Mouse (Mus musculus): ENCODE results near the gene Hspa12b. TPM values are rescaled to one million over a fixed set of nuclear protein-coding genes. Genes with fewer than 3 reads are reported as not detected.

Hspa12b gene
- polyA plus RNA-seq, 1 experiment from 2014 or later: 17.2 TPM

GRCm38 (mm10) chr2:131191005-131191390 is 63.9 kb downstream of the Hspa12b start:
- 72% methylated on average over 7 of the region's 7 CpGs for WGBS
- no peak overlapping the region for H3K27ac ChIP-seq (ENCODE audit: low read length)
- H3K9me3 ChIP-seq (ENCODE audit: control insufficient read depth, low read length): no peaks in the 10 kb centered on the region
- H3K36me3 ChIP-seq (ENCODE audit: control insufficient read depth, insufficient read depth, low read length): peaks cover 24% of the 10 kb centered on the region
- no peaks in the 10 kb centered on the region for H3K27me3 ChIP-seq (ENCODE audit: control insufficient read depth, insufficient read depth, low read depth, low read length)
- no peak overlapping the region for H3K4me3 ChIP-seq (ENCODE audit: low read length)
- H3K9ac ChIP-seq (ENCODE audit: low read length): no peak overlapping the region
- H3K4me1 ChIP-seq (replicated peaks; ENCODE audit: control insufficient read depth, insufficient read depth, low read length): peaks cover 24% of the 10 kb centered on the region
- H3K4me2 ChIP-seq (ENCODE audit: low read depth, low read length): no peak overlapping the region
- no peak for ATAC-seq (ENCODE audit: low read depth)

Other genes starting within 250 kb of the Hspa12b start
- gene 4930402H24Rik, start 220.9 kb upstream of the Hspa12b start, polyA plus RNA-seq (2015; fragmentation: Nextera tagmentation; extraction: Ambion mirVana): 29.3 and 30.8 TPM in 2 replicates
- gene Atrn, start 220.8 kb upstream of the Hspa12b start, polyA plus RNA-seq (2015; fragmentation: Nextera tagmentation; extraction: Ambion mirVana): 5.0 and 5.8 TPM in 2 replicates
- 8.2 and 9.3 TPM in 2 replicates for gene Gfra4, start 84.2 kb upstream of the Hspa12b start, polyA plus RNA-seq (2015; fragmentation: Nextera tagmentation; extraction: Ambion mirVana)
- 6.5 and 7.1 TPM in 2 replicates for gene Adam33, start 63.5 kb upstream of the Hspa12b start, polyA plus RNA-seq (2015; fragmentation: Nextera tagmentation; extraction: Ambion mirVana)
- 0.34 and 0.59 TPM in 2 replicates for gene Siglec1, start 40.5 kb upstream of the Hspa12b start, polyA plus RNA-seq (2015; fragmentation: Nextera tagmentation; extraction: Ambion mirVana)
- gene Gm11037, start 6.2 kb downstream of the Hspa12b start, polyA plus RNA-seq (2015; fragmentation: Nextera tagmentation; extraction: Ambion mirVana): not detected in 2 replicates
- 57.9 and 63.5 TPM in 2 replicates for gene 1700037H04Rik, start 32.8 kb downstream of the Hspa12b start, polyA plus RNA-seq (2015; fragmentation: Nextera tagmentation; extraction: Ambion mirVana)
- 8.4 and 9.5 TPM in 2 replicates for gene Cenpb, start 52.8 kb downstream of the Hspa12b start, polyA plus RNA-seq (2015; fragmentation: Nextera tagmentation; extraction: Ambion mirVana)
- gene Cdc25b, start 59.7 kb downstream of the Hspa12b start, polyA plus RNA-seq (2015; fragmentation: Nextera tagmentation; extraction: Ambion mirVana): 61.0 TPM in 2 replicates
- 6.5 and 8.8 TPM in 2 replicates for gene Spef1, start 60.0 kb downstream of the Hspa12b start, polyA plus RNA-seq (2015; fragmentation: Nextera tagmentation; extraction: Ambion mirVana)
- 29.0 and 29.7 TPM in 2 replicates for gene Ap5s1, start 79.8 kb downstream of the Hspa12b start, polyA plus RNA-seq (2015; fragmentation: Nextera tagmentation; extraction: Ambion mirVana)
- gene Mavs, start 106.8 kb downstream of the Hspa12b start, polyA plus RNA-seq (2015; fragmentation: Nextera tagmentation; extraction: Ambion mirVana): 20.6 and 22.7 TPM in 2 replicates
- gene Pank2, start 135.2 kb downstream of the Hspa12b start, polyA plus RNA-seq (2015; fragmentation: Nextera tagmentation; extraction: Ambion mirVana): 24.5 and 28.4 TPM in 2 replicates
- gene Rnf24, start 225.6 kb downstream of the Hspa12b start, polyA plus RNA-seq (2015; fragmentation: Nextera tagmentation; extraction: Ambion mirVana): 3.4 TPM in 2 replicates

Data from lung, embryonic 16.5 days (tissue).